Mouse (Mus musculus) embryonic stem cell, embryonic (primary cell): ENCODE measurements around the gene Sipa1.

Experiments
- CTCF ChIA-PET, 4 experiments: fragments of 300-600 bp in 2 of 4; fragments of 350-600 bp in 2 of 4; sonication (Branson Sonifier 250); formaldehyde crosslinking; loops; one replicate each; lab custom pipeline; 2022; ENCODE audit warnings: inconsistent platforms in 2 of 4; lab: Charles Lee
- POLR2A ChIA-PET, 4 experiments: fragments of 300-600 bp in 2 of 4; fragments of 350-600 bp in 2 of 4; sonication (Branson Sonifier 250); formaldehyde crosslinking; loops; one replicate each; lab custom pipeline; 2022; ENCODE audit warnings: antibody characterized with exemption in 4 of 4, inconsistent platforms in 1 of 4; lab: Charles Lee

Gene Sipa1

GRCm38 (mm10) chr19:5611973-5612372 is 51.5 kb downstream of the Sipa1 start:
- ChIA-PET CTCF (interaction anchor here in 3 of 4 experiments (0.6 to 1.2 kb wide), 6 partner anchors 44 to 261 kb away, joined by 3 to 7 read pairs (median 4); partner anchors contain the start of gene Ehbp1l1 (in 1 of the 3)), POLR2A (interaction anchor here in 3 of 4 experiments (0.5 to 3.6 kb wide), 10 partner anchors 10 to 1776 kb away, joined by 3 to 15 read pairs (median 3); partner anchors contain the start of genes Cfl1 (in 1 of the 3), Fam89b (in 1 of the 3) and Rnaseh2c (in 1 of the 3))

GRCm38 (mm10) chr19:5609547-5610404 is 53.7 kb downstream of the Sipa1 start, which contains the start of gene Kat5:
Gene Kat5 (minus strand): TSS chr19:5610237.
- POLR2A ChIA-PET = interaction anchor here (0.6 to 2.0 kb wide), 63 partner anchors 8 to 1655 kb away, joined by 3 to 16 read pairs (median 3); partner anchors contain the start of genes Cfl1 (in 3 of the 4), Rnaseh2c (in 3 of the 4), Map3k11 (in 2 of the 4) and Mus81 (in 2 of the 4)
- CTCF ChIA-PET = interaction anchor here in 3 of 4 experiments (0.5 to 1.3 kb wide), 6 partner anchors 16 to 1070 kb away, joined by 3 to 8 read pairs (median 3); partner anchors contain the start of gene Ap5b1 (in 1 of the 3)

- POLR2A ChIA-PET = interaction anchor here in 3 of 4 experiments (0.9 to 1.8 kb wide), 13 partner anchors 10 to 209 kb away, joined by 3 to 9 read pairs (median 4); partner anchors contain the start of genes Ccdc85b (in 1 of the 3), Cfl1 (in 1 of the 3), Mus81 (in 1 of the 3) and Scyl1 (in 1 of the 3)
- CTCF ChIA-PET = no interaction called here
Measured at GRCm38 (mm10) chr19:5609171-5609546, 54.3 kb downstream of the Sipa1 start.

GRCm38 (mm10) chr19:5608707-5609106 is 54.8 kb downstream of the Sipa1 start:
- POLR2A ChIA-PET = interaction anchor here in 2 of 4 experiments (0.9 to 1.8 kb wide), 4 partner anchors 10 to 209 kb away, joined by 3 to 9 read pairs (median 4); no protein-coding TSS in a partner anchor
- CTCF ChIA-PET = no interaction called here

- ChIA-PET CTCF (interaction anchor here in 1 of 4 experiments (0.6 kb wide), 1 partner anchor 83 kb away, joined by 3 read pairs; no protein-coding TSS in a partner anchor), POLR2A (interaction anchor here in 3 of 4 experiments (0.6 to 2.2 kb wide), 5 partner anchors 15 to 188 kb away, joined by 3 to 7 read pairs (median 3); partner anchors contain the start of gene Scyl1 (in 1 of the 3))
Measured at GRCm38 (mm10) chr19:5607705-5608410, 55.6 kb downstream of the Sipa1 start.

- ChIA-PET POLR2A (interaction anchor here (0.6 to 2.2 kb wide), 23 partner anchors 14 to 319 kb away, joined by 3 to 7 read pairs (median 4); partner anchors contain the start of genes Ap5b1 (in 1 of the 4), Cdc42ep2 (in 1 of the 4), Cfl1 (in 1 of the 4) and Rela (in 1 of the 4)), CTCF (interaction anchor here in 2 of 4 experiments (0.7 to 1.0 kb wide), 4 partner anchors 42 to 282 kb away, joined by 3 to 4 read pairs (median 3); no protein-coding TSS in a partner anchor)
Measured at GRCm38 (mm10) chr19:5606196-5606595, 57.3 kb downstream of the Sipa1 start.

- ChIA-PET POLR2A (interaction anchor here in 1 of 4 experiments (1.2 to 1.3 kb wide), 2 partner anchors 33 to 44 kb away, joined by 5 read pairs; partner anchors contain the start of gene Rela), CTCF (interaction anchor here in 1 of 4 experiments (0.6 kb wide), 1 partner anchor 1592 kb away, joined by 3 read pairs; no protein-coding TSS in a partner anchor)
Measured at GRCm38 (mm10) chr19:5605126-5605525, 58.4 kb downstream of the Sipa1 start.

- CTCF ChIA-PET = interaction anchor here in 2 of 4 experiments (0.5 to 1.5 kb wide), 5 partner anchors 35 to 187 kb away, joined by 3 to 4 read pairs (median 3); partner anchors contain the start of gene Ap5b1 (in 1 of the 2)
- POLR2A ChIA-PET = interaction anchor here in 2 of 4 experiments (0.6 to 2.6 kb wide), 9 partner anchors 10 to 772 kb away, joined by 3 to 19 read pairs (median 3); partner anchors contain the start of genes Mus81 (in 2 of the 2), Cfl1 (in 1 of the 2) and Tigd3 (in 1 of the 2)
Measured at GRCm38 (mm10) chr19:5603664-5604063, 59.8 kb downstream of the Sipa1 start.

GRCm38 (mm10) chr19:5601752-5602541 is 61.6 kb downstream of the Sipa1 start, which contains the start of gene Rnaseh2c:
Gene Rnaseh2c (plus strand): TSS chr19:5601873.
- ChIA-PET POLR2A (interaction anchor here in 3 of 4 experiments (0.6 to 2.8 kb wide), 62 partner anchors 8 to 465 kb away, joined by 3 to 19 read pairs (median 4); partner anchors contain the start of genes Kat5 (in 3 of the 3), Cfl1 (in 2 of the 3), Map3k11 (in 2 of the 3) and Pcnx3 (in 2 of the 3)), CTCF (interaction anchor here in 3 of 4 experiments (0.8 to 1.5 kb wide), 9 partner anchors 33 to 193 kb away, joined by 3 to 9 read pairs (median 3); partner anchors contain the start of genes Ap5b1 (in 1 of the 3) and Mus81 (in 1 of the 3))
